Mouse (Mus musculus): Measurements from ENCODE around the gene Ccdc85c. TPM values are rescaled to one million over a fixed set of nuclear protein-coding genes. Genes with fewer than 3 reads are reported as not detected.

Gene Ccdc85c
- polyA plus RNA-seq, 1 experiment from 2014 or later = 8.3 TPM

GRCm38 (mm10) chr12:108159863-108160262 is 115.4 kb downstream of the Ccdc85c start:
- peaks cover 80% of the 10 kb centered on the region for H3K36me3 ChIP-seq (ENCODE audit: insufficient read depth)
- no peaks in the 10 kb centered on the region for H3K9me3 ChIP-seq (ENCODE audit: low read depth, low read length)
- no peaks in the 10 kb centered on the region for H3K4me1 ChIP-seq (ENCODE audit: insufficient read depth)
- DNase-seq (no peak), ATAC-seq (ENCODE audit: insufficient read depth) (no peak)
- no peak overlapping the region for H3K9ac ChIP-seq
- H3K27ac ChIP-seq (ENCODE audit: low read depth) = no peak overlapping the region
- no peak overlapping the region for H3K4me3 ChIP-seq (ENCODE audit: low read depth, low read length)
- no peak overlapping the region for H3K4me2 ChIP-seq
- peak; percentile 6; the same call in 1 of the 2 replicates for TF ChIP-seq CTCF (IDR thresholded peaks at IDR 0.05; ENCODE audit: low read depth)
- no peaks in the 10 kb centered on the region for H3K27me3 ChIP-seq (ENCODE audit: insufficient read depth, low read length)

Other genes starting within 250 kb of the Ccdc85c start
- 68.8 and 69.6 TPM in 2 replicates for gene Setd3, start 96.1 kb downstream of the Ccdc85c start, polyA plus RNA-seq (2014; fragmentation: Nextera tagmentation; extraction: Ambion mirVana)
- gene Ccnk, start 95.8 kb downstream of the Ccdc85c start, polyA plus RNA-seq (2014; fragmentation: Nextera tagmentation; extraction: Ambion mirVana) = 4.9 and 5.3 TPM in 2 replicates
- 0.76 and 0.82 TPM in 2 replicates for gene Hhipl1, start 30.8 kb upstream of the Ccdc85c start, polyA plus RNA-seq (2014; fragmentation: Nextera tagmentation; extraction: Ambion mirVana)
- 3.9 and 4.4 TPM in 2 replicates for gene Cyp46a1, start 59.0 kb upstream of the Ccdc85c start, polyA plus RNA-seq (2014; fragmentation: Nextera tagmentation; extraction: Ambion mirVana)
- 105 and 109 TPM in 2 replicates for gene Eml1, start 95.5 kb upstream of the Ccdc85c start, polyA plus RNA-seq (2014; fragmentation: Nextera tagmentation; extraction: Ambion mirVana)